Mouse (Mus musculus) bone marrow, adult 2 months (tissue): ENCODE data around the gene Lao1.

Experiments used
- CTCF ChIP-seq: fragments of 200-500 bp; IDR thresholded peaks from 2 replicates; pipeline ENCODE4 v1.5.1; 2011; ENCODE audit warnings: low read length, control low read depth; ENCODE audit not compliant: control insufficient read depth, insufficient read depth
- POLR2A ChIP-seq: fragments of 200-500 bp; IDR thresholded peaks from 2 replicates; pipeline ENCODE4 v1.6.1; 2011; ENCODE audit warnings: low read depth, mild to moderate bottlenecking, control low read depth, low read length, borderline replicate concordance; ENCODE audit not compliant: control insufficient read depth

- TF ChIP-seq POLR2A = no peak
- TF ChIP-seq CTCF = no peak
Observed at GRCm38 (mm10) chr4:119001696-119002095, 40.3 kb downstream of the Lao1 start.
